Mouse (Mus musculus) CH12.LX (cell line): ENCODE measurements around the gene Rnf145. TPM values are rescaled to one million over a fixed set of nuclear protein-coding genes. Genes with fewer than 3 reads are reported as not detected.
A peak's percentile ranks its signal among the peaks of the same experiment; 100 is the strongest.

Experiments used
- DNase-seq: peaks from one replicate; pipeline ENCODE4 v3.0.0-alpha.2; 2013; ENCODE audit errors: extremely low read depth
- H3K27ac ChIP-seq: 2 replicates; pipeline ENCODE4 v1.5.1; 2012; ENCODE audit warnings: low read depth, mild to moderate bottlenecking, control low read depth, moderate library complexity; ENCODE audit not compliant: insufficient read depth
- H3K27me3 ChIP-seq: replicated peaks from 2 replicates; pipeline ENCODE3; 2012; ENCODE audit warnings: inconsistent platforms
- H3K36me3 ChIP-seq, 2 experiments: replicated peaks in 1 of 2; 2 replicates each; pipeline versions ENCODE3 to v1.6.1; 2012; ENCODE audit warnings: inconsistent platforms in 1 of 2, low read length in 1 of 2, mild to moderate bottlenecking in 1 of 2, mixed read lengths in 1 of 2, moderate library complexity in 1 of 2; ENCODE audit not compliant: control insufficient read depth in 1 of 2, insufficient read depth in 1 of 2
- H3K4me1 ChIP-seq, 2 experiments: 2 replicates each; pipeline ENCODE4 v1.6.1; 2012; ENCODE audit warnings: inconsistent platforms in 1 of 2, moderate library complexity in 1 of 2; ENCODE audit not compliant: insufficient read depth in 2 of 2, control insufficient read depth in 1 of 2
- H3K4me2 ChIP-seq: 2 replicates; pipeline ENCODE4 v1.6.1; 2012; ENCODE audit warnings: low read depth, mild to moderate bottlenecking, control low read depth; ENCODE audit not compliant: poor library complexity, insufficient read depth, severe bottlenecking
- H3K4me3 ChIP-seq, 3 experiments: fragments of 150-350 bp in 1 of 3; sonication (generic) in 1 of 3; replicated peaks in 1 of 3; 2 replicates each; pipeline versions ENCODE3 to v1.5.1; 2011 to 2012; ENCODE audit warnings: low read depth in 2 of 3, low read length in 2 of 3, mild to moderate bottlenecking in 2 of 3, moderate library complexity in 2 of 3, control low read depth in 1 of 3, improper control_type of control experiment in 1 of 3, inconsistent platforms in 1 of 3, mixed read lengths in 1 of 3; ENCODE audit not compliant: poor library complexity in 1 of 3
- H3K79me2 ChIP-seq: replicated peaks from 2 replicates; pipeline ENCODE4 v1.6.1; 2012; ENCODE audit warnings: mild to moderate bottlenecking, moderate library complexity; ENCODE audit not compliant: control insufficient read depth, poor library complexity, insufficient read depth, severe bottlenecking; ENCODE audit errors: extremely low read depth
- H3K9ac ChIP-seq: 2 replicates; pipeline ENCODE4 v1.6.1; 2012; ENCODE audit warnings: low read depth, mild to moderate bottlenecking, control low read depth, moderate library complexity; ENCODE audit not compliant: insufficient read depth
- H3K9me3 ChIP-seq: replicated peaks from 2 replicates; pipeline ENCODE3; 2012; ENCODE audit warnings: low read length, inconsistent platforms, mixed read lengths
- BHLHE40 ChIP-seq: IDR thresholded peaks from 2 replicates; pipeline ENCODE4 v1.6.1; 2011; ENCODE audit warnings: mild to moderate bottlenecking, low read depth, low read length, improper control_type of control experiment
- CHD1 ChIP-seq: IDR thresholded peaks from 2 replicates; pipeline ENCODE4 v1.6.1; 2012; ENCODE audit warnings: low read depth, low read length, improper control_type of control experiment, inconsistent platforms
- CHD2 ChIP-seq: IDR thresholded peaks from 2 replicates; pipeline ENCODE4 v1.6.1; 2011; ENCODE audit warnings: low read length, improper control_type of control experiment
- CTCF ChIP-seq, 2 experiments: IDR thresholded peaks in 1 of 2; conservative IDR thresholded peaks in 1 of 2; 2 replicates each; pipeline ENCODE4 v1.5.1; 2011 to 2012; ENCODE audit warnings: low read depth in 2 of 2, low read length in 2 of 2, improper control_type of control experiment in 1 of 2, inconsistent platforms in 1 of 2, mild to moderate bottlenecking in 1 of 2, moderate library complexity in 1 of 2
- E2F4 ChIP-seq: IDR thresholded peaks from 2 replicates; pipeline ENCODE4 v1.6.1; 2011; ENCODE audit warnings: low read depth, low read length, improper control_type of control experiment; ENCODE audit not compliant: insufficient replicate concordance
- ELF1 ChIP-seq: IDR thresholded peaks from 2 replicates; pipeline ENCODE4 v1.6.1; 2014; ENCODE audit warnings: low read depth, mild to moderate bottlenecking, inconsistent platforms, low read length, improper control_type of control experiment
- EP300 ChIP-seq: IDR thresholded peaks from 2 replicates; pipeline ENCODE4 v1.6.1; 2011; ENCODE audit warnings: low read length, improper control_type of control experiment
- ETS1 ChIP-seq: conservative IDR thresholded peaks from 2 replicates; pipeline ENCODE4 v1.6.1; 2012; ENCODE audit warnings: low read depth, mild to moderate bottlenecking, inconsistent platforms, low read length, improper control_type of control experiment, moderate library complexity
- GABPA ChIP-seq: IDR thresholded peaks from 2 replicates; pipeline ENCODE4 v1.6.1; 2012; ENCODE audit warnings: low read depth, low read length, improper control_type of control experiment, inconsistent platforms; ENCODE audit not compliant: insufficient replicate concordance
- HCFC1 ChIP-seq: IDR thresholded peaks from 2 replicates; pipeline ENCODE4 v1.6.1; 2012; ENCODE audit warnings: low read depth, mild to moderate bottlenecking, inconsistent platforms, low read length, improper control_type of control experiment
- IRF4 ChIP-seq: IDR thresholded peaks from 2 replicates; pipeline ENCODE4 v1.6.1; 2014; ENCODE audit warnings: low read depth, mild to moderate bottlenecking, inconsistent platforms, low read length, improper control_type of control experiment
- JUN ChIP-seq: IDR thresholded peaks from 2 replicates; pipeline ENCODE4 v1.6.1; 2011; ENCODE audit warnings: low read depth, mild to moderate bottlenecking, low read length, improper control_type of control experiment, moderate library complexity; ENCODE audit not compliant: insufficient read depth
- JUND ChIP-seq: conservative IDR thresholded peaks from 2 replicates; pipeline ENCODE4 v1.6.1; 2011; ENCODE audit warnings: low read depth, low read length, improper control_type of control experiment
- KAT2A ChIP-seq: IDR thresholded peaks from 2 replicates; pipeline ENCODE4 v1.6.1; 2012; ENCODE audit warnings: low read length, improper control_type of control experiment, inconsistent platforms; ENCODE audit not compliant: insufficient replicate concordance
- MAFK ChIP-seq: IDR thresholded peaks from 2 replicates; pipeline ENCODE4 v1.6.1; 2011; ENCODE audit warnings: low read length, improper control_type of control experiment; ENCODE audit not compliant: insufficient replicate concordance
- MAX ChIP-seq: IDR thresholded peaks from 2 replicates; pipeline ENCODE4 v1.6.1; 2011; ENCODE audit warnings: low read length, improper control_type of control experiment
- MAZ ChIP-seq: IDR thresholded peaks from 2 replicates; pipeline ENCODE4 v1.6.1; 2012; ENCODE audit warnings: low read depth, mild to moderate bottlenecking, inconsistent platforms, low read length, improper control_type of control experiment, moderate library complexity
- MEF2A ChIP-seq: IDR thresholded peaks from 2 replicates; pipeline ENCODE4 v1.6.1; 2014; ENCODE audit warnings: low read depth, mild to moderate bottlenecking, inconsistent platforms, low read length, improper control_type of control experiment, borderline replicate concordance
- MXI1 ChIP-seq: IDR thresholded peaks from 2 replicates; pipeline ENCODE4 v1.6.1; 2011; ENCODE audit warnings: mild to moderate bottlenecking, low read depth, low read length, improper control_type of control experiment
- MYC ChIP-seq: IDR thresholded peaks from 2 replicates; pipeline ENCODE4 v1.6.1; 2011; ENCODE audit warnings: low read depth, mild to moderate bottlenecking, improper control_type of control experiment, low read length
- NELFE ChIP-seq: IDR thresholded peaks from 2 replicates; pipeline ENCODE4 v1.6.1; 2011; ENCODE audit warnings: low read depth, low read length, improper control_type of control experiment
- NRF1 ChIP-seq: IDR thresholded peaks from 2 replicates; pipeline ENCODE4 v1.6.1; 2014; ENCODE audit warnings: low read depth, mild to moderate bottlenecking, inconsistent platforms, low read length, improper control_type of control experiment, moderate library complexity
- PAX5 ChIP-seq: IDR thresholded peaks from 2 replicates; pipeline ENCODE4 v1.6.1; 2012; ENCODE audit warnings: low read length, inconsistent platforms, mixed read lengths
- POLR2A ChIP-seq: IDR thresholded peaks from 2 replicates; pipeline ENCODE4 v1.6.1; 2011; ENCODE audit warnings: low read depth, mild to moderate bottlenecking, improper control_type of control experiment, low read length
- POLR2AphosphoS2 ChIP-seq: IDR thresholded peaks from 2 replicates; pipeline ENCODE4 v1.6.1; 2011; ENCODE audit warnings: low read depth, low read length, improper control_type of control experiment
- RAD21 ChIP-seq: IDR thresholded peaks from 2 replicates; pipeline ENCODE4 v1.6.1; 2011; ENCODE audit warnings: low read depth, mild to moderate bottlenecking, low read length, improper control_type of control experiment, moderate library complexity
- RCOR1 ChIP-seq: conservative IDR thresholded peaks from 2 replicates; pipeline ENCODE4 v1.6.1; 2012; ENCODE audit warnings: low read depth, mild to moderate bottlenecking, inconsistent platforms, low read length, improper control_type of control experiment
- SIN3A ChIP-seq: IDR thresholded peaks from 2 replicates; pipeline ENCODE4 v1.6.1; 2012; ENCODE audit warnings: low read length, improper control_type of control experiment, inconsistent platforms
- SMC3 ChIP-seq: IDR thresholded peaks from 2 replicates; pipeline ENCODE4 v1.6.1; 2011; ENCODE audit warnings: low read depth, low read length, improper control_type of control experiment
- TBP ChIP-seq: conservative IDR thresholded peaks from 2 replicates; pipeline ENCODE4 v1.6.1; 2011; ENCODE audit warnings: low read depth, low read length, improper control_type of control experiment
- TCF12 ChIP-seq: IDR thresholded peaks from 2 replicates; pipeline ENCODE4 v1.6.1; 2014; ENCODE audit warnings: low read depth, mild to moderate bottlenecking, inconsistent platforms, low read length, improper control_type of control experiment
- UBTF ChIP-seq: IDR thresholded peaks from 2 replicates; pipeline ENCODE4 v1.6.1; 2012; ENCODE audit warnings: low read depth, mild to moderate bottlenecking, inconsistent platforms, low read length, improper control_type of control experiment, moderate library complexity
- USF1 ChIP-seq: IDR thresholded peaks from 2 replicates; pipeline ENCODE4 v1.6.1; 2014; ENCODE audit warnings: low read depth, mild to moderate bottlenecking, inconsistent platforms, low read length, improper control_type of control experiment
- USF2 ChIP-seq: conservative IDR thresholded peaks from 2 replicates; pipeline ENCODE4 v1.6.1; 2011; ENCODE audit warnings: low read depth, low read length, improper control_type of control experiment
- ZKSCAN1 ChIP-seq: IDR thresholded peaks from 2 replicates; pipeline ENCODE4 v1.6.1; 2012; ENCODE audit warnings: low read depth, inconsistent platforms, low read length, improper control_type of control experiment, borderline replicate concordance
- ZMIZ1 ChIP-seq: IDR thresholded peaks from 2 replicates; pipeline ENCODE4 v1.6.1; 2012; ENCODE audit warnings: low read depth, mild to moderate bottlenecking, inconsistent platforms, low read length, improper control_type of control experiment
- ZNF384 ChIP-seq: IDR thresholded peaks from 2 replicates; pipeline ENCODE4 v1.6.1; 2012; ENCODE audit warnings: low read depth, low read length, improper control_type of control experiment, inconsistent platforms
- dilution Hi-C: fragments of 300-500 bp; cut with MboI; formaldehyde crosslinking; loops from 2 replicates; pipeline ENCODE4 v1.14.3; 2020; ENCODE audit warnings: low sequenced_read_pairs; ENCODE audit not compliant: extremely low pct_unique_long_range_greater_than_20kb, extremely low pct_ligation_motif_present
- in situ Hi-C: fragments of 300-500 bp; cut with MboI; formaldehyde crosslinking; loops from 3 replicates; pipeline ENCODE4 v1.14.3; 2019; ENCODE audit warnings: low sequenced_read_pairs, low pct_ligation_motif_present, low pct_unique_long_range_greater_than_20kb, mixed read lengths
- polyA plus RNA-seq: library from polyadenylated mRNA; unstranded; fragments of >175 nt; gene quantifications from 2 replicates; pipeline ENCODE4 v1.2.1, GENCODE M21; 2012; ENCODE audit warnings: low read depth; ENCODE audit not compliant: insufficient read length
- total RNA-seq, 2 experiments: library from RNA; depleted of rRNA; stranded (reverse); fragments of 300-350 nt in 1 of 2; fragments of >200 nt in 1 of 2; gene quantifications; 2 replicates each; pipeline ENCODE4 v1.2.3; 2012 to 2014

The Rnf145 gene
- total and polyA plus RNA-seq, 3 experiments, result 44.3 to 60.5 (median 44.5) TPM

- H3K27ac ChIP-seq, result peak overlapping the region; percentile 89
- H3K79me2 ChIP-seq, result peaks cover 8% of the 10 kb centered on the region
- peak overlapping the region; percentile 85 for H3K4me2 ChIP-seq
- no peaks in the 10 kb centered on the region for H3K9me3 ChIP-seq
- peaks cover 0 to 8% of the 10 kb centered on the region in 2 experiments for H3K36me3 ChIP-seq
- peak overlapping the region; percentile 70; the same call in 1 of the 2 replicates for H3K9ac ChIP-seq
- in situ Hi-C loops, result loop anchor here (5.0 kb wide), 2 partner anchors 401 to 931 kb away; no protein-coding TSS in a partner anchor
- no peaks in the 10 kb centered on the region for H3K27me3 ChIP-seq
- peak overlapping the region; percentile 58 to 70 (median 69) for H3K4me3 ChIP-seq
- peaks cover 19 to 73% of the 10 kb centered on the region in 2 experiments for H3K4me1 ChIP-seq
- dilution Hi-C loops, result no loop called here
- peak; percentile 94 for DNase-seq
- TF ChIP-seq USF1 (peak; percentile 46; the same call in 1 of the 2 replicates), MAFK (no peak), ETS1 (no peak; the same call in 1 of the 2 replicates), SMC3 (peak; percentile 98), EP300 (no peak), MAZ (no peak; the same call in 1 of the 2 replicates), ZKSCAN1 (no peak), PAX5 (no peak), RAD21 (peak; percentile 100), MXI1 (peak; percentile 77; the same call in 1 of the 2 replicates), POLR2AphosphoS2 (no peak), BHLHE40 (peak; percentile 93), CTCF (conservative IDR thresholded peaks at IDR 0.05 in 1 of 2, IDR thresholded peaks at IDR 0.05 in 1 of 2; ENCODE audit: low read depth in 2 of 2, low read length in 2 of 2) (peak; percentile 85 to 99), IRF4 (peak; percentile 45; the same call in 1 of the 2 replicates), ELF1 (peak; percentile 76), CHD1 (no peak), HCFC1 (no peak), ZMIZ1 (no peak), JUND (no peak; the same call in 1 of the 2 replicates), MEF2A (peak; percentile 77), USF2 (peak; percentile 27; the same call in 1 of the 2 replicates), NELFE (0 out of 2 replicates have a peak, but pooled peaks have one; percentile 22), TCF12 (peak; percentile 10; the same call in 1 of the 2 replicates), KAT2A (0 out of 2 replicates have a peak, but pooled peaks have one; percentile 11), UBTF (peak; percentile 41), GABPA (no peak), JUN (no peak; the same call in 1 of the 2 replicates), RCOR1 (no peak; the same call in 1 of the 2 replicates), MYC (peak; percentile 49; the same call in 1 of the 2 replicates), MAX (peak; percentile 79; the same call in 1 of the 2 replicates), POLR2A (peak; percentile 16; the same call in 1 of the 2 replicates), E2F4 (no peak), ZNF384 (peak; percentile 58), TBP (no peak), CHD2 (no peak), SIN3A (peak; percentile 76), NRF1 (no peak)
Observed at GRCm38 (mm10) chr11:44610971-44611781, 92.4 kb downstream of the Rnf145 start.
